Mouse (Mus musculus) urinary bladder, postnatal 25 days (tissue): ENCODE data around the gene Cps1.

ENCODE experiments used
- DNase-seq: peaks from one replicate; pipeline ENCODE4 v3.0.0; 2022; ENCODE audit warnings: low spot score

Gene Cps1

DNA sequence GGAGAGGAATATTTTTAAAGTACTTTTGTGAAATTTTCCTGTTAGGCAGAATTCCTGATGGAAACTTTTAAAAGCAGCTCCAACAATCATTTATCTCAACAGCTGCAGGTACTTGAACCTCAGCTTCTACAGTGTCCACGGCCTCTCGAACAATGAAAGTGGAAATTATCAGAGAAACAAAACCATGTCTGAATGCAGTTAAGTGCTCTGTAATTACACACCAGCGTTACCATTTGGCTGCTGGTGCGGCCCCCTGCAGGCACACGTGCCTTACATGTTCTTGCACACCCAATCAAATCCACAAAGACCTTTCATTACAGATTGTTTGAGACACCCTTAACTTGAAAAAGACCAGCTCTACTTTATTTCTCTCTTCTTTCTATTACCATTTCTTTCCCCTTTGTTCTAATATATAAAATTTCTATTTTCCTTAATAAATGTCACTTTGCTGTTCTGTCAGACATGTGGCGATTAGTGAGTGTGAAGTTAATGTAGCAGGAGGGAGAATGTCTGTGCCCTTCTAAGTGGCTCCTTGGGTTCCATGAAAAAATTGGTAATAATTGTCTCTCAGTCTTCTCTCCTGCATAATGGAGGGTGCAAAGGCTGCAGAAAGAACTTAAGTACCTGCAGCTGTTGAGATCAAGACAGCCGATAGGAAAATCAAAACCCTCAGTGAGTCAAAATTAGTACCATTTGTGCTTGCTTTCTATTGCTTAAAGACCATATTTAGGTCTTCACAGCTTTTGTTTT, 112.8 kb downstream of the Cps1 start:
- no peak for DNase-seq

DNA sequence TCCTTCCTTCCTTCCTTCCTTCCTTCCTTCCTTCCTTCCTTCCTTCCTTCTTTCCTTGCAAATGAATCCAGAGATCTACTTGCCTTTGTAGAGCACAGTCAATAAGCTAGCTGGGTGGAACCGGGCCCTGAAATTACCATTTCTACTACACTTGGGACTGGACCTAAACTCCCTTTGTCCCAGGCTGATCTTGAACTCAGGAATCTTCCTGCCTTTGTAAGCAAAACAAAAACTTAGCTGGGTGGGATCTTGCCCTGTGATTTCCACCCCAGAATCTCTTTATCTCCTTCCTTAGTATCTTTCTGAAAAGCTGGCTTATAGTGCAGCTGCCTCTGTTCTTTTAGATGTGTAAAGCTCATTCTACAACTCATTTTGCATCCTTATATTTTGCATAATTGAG, 115.6 kb downstream of the Cps1 start:
- DNase-seq: no peak

DNA sequence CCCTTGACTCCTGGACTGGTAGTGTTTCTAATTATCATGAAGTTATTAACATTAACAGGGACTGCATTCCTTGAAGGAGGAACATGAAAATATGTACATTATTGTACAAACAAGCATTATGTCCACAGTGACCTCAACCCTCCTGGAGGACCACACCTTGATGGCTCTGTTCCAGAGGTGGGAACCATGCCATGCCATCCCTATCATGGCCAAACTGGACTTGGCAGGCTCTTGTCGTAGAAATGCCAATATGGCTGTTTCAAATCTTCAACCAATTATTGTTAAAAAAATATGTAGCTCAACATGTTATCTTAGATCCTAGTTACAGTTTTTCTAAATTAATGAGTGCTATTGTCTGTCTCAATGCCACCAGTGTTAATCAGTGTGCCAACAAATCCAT, 116.1 kb downstream of the Cps1 start:
- DNase-seq: no peak

DNA sequence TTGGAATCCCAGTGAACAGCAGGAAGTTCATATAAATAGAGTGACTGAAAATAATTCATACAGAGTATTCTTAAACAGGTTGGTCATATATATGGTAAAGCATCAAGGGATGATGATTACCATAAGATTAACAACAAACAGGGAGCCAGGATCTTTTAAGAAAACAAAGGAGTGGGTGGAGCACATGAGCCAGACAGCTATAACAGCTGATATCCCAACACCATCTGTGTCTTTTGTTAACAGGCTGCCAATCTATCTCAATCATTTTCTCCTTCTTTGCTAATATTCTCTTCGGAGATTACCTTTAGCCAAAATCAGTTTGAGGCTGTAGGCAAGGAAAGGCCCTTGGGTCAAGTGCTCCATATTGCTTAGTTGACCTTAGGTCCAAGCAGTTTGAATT, 142.4 kb downstream of the Cps1 start:
- DNase-seq: no peak

DNA sequence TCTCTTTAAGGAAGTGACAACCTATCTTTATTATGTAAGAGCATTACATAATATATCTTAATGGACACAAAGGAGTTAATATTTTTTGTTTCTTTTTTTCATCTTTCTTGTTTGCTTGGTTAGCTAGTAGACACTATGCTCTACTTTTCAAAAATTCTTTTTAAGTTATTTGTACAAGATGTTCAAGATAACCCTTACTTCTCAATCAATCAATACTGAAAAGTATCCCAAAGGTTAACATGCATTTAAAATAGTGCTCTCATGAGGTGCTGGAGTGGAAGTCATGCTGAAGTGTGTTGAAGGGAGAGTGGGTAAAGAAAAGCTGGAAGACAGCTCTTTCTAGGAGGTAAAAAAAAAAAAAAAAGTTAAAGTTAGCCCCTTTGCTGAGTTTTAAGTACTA, 145.1 kb downstream of the Cps1 start:
- DNase-seq: no peak

DNA sequence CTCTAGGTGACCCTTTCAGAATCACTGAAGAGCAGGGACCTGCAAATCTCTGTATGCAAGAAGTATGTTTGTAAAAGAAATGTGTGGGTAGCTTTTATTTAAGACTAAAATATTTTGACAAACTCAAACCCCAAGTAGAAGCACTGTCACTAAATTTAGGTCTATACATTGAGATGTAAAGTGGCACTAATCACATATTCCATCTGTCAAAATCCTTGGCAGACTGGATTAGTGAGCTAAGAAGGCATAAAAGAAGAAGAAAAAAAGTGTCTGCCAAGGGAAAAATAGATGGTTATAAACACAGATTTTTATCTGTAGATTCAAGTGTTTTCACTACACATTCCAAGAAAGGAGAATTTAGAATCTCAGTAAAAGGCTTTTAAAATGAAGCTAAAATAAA, 145.6 kb downstream of the Cps1 start:
- DNase-seq: no peak

DNA sequence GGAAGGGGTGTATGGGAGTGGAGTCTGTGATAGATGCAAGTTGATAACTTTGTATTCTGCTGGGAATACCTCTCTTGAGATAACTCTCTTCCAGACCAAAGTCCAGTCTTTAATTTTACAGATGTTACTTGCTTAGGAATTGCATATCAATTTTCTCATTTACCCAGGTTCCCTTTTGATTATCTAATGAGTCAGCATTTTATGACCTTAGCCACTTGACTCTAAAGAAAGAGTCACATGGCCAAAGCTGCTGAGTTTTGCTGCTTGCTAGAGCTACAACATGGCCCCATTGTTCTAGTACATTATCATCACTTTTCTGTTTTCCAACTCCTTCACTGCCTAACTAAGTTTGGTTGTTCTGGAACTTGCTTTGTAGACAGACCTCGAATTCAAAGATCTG, 153.4 kb downstream of the Cps1 start:
- DNase-seq: no peak
